Mouse (Mus musculus): ENCODE data around the gene Il1a. TPM values are rescaled to one million over a fixed set of nuclear protein-coding genes. Genes with fewer than 3 reads are reported as not detected.

Gene Il1a
- polyA plus RNA-seq (2012; rRNA removed): 1.8 and 2.5 TPM in 2 replicates
- 3.4 and 4.6 TPM in 2 replicates for polyA plus RNA-seq (2014; fragmentation: Nextera tagmentation; extraction: Ambion mirVana)

GRCm38 (mm10) chr2:129309836-129310235, at the start of gene Il1a:
Il1a (minus strand) TSS chr2:129309972.
- Histone ChIP-seq H3K4me1 (replicated peaks; ENCODE audit: control insufficient read depth in 2 of 2, insufficient read depth in 2 of 2, low read length in 1 of 2) (0 out of 4 replicates have a peak, but pooled peaks cover 0 to 2% of the 10 kb centered on the region in 2 experiments), H3K4me3 (ENCODE audit: insufficient read depth in 1 of 2, low read depth in 2 of 2, low read length in 2 of 2) (no peak within 1 kb of the TSS), H3K9me3 (ENCODE audit: control insufficient read depth, low read length) (no peaks in the 10 kb centered on the region), H3K27me3 (ENCODE audit: control insufficient read depth, insufficient read depth, low read length) (no peaks in the 10 kb centered on the region; the same call in 1 of the 2 replicates), H3K4me2 (ENCODE audit: low read depth) (no peak within 1 kb of the TSS), H3K27ac (no peak within 1 kb of the TSS), H3K9ac (replicated peaks) (no peak within 1 kb of the TSS), H3K36me3 (replicated peaks; ENCODE audit: control insufficient read depth, insufficient read depth, low read depth) (no peaks in the 10 kb centered on the region)
- DNase-seq (ENCODE audit: low read depth in 3 of 3, low spot score in 3 of 3) (no peak), ATAC-seq (ENCODE audit: insufficient read depth) (no peak)
- TF ChIP-seq CTCF (IDR thresholded peaks at IDR 0.05; ENCODE audit: low read depth) (no peak), EP300 (IDR thresholded peaks at IDR 0.05; ENCODE audit: low read depth) (no peak)
- 51% methylated on average over 7 of the region's 7 CpGs for WGBS (ENCODE audit: insufficient replicate concordance)

DNA sequence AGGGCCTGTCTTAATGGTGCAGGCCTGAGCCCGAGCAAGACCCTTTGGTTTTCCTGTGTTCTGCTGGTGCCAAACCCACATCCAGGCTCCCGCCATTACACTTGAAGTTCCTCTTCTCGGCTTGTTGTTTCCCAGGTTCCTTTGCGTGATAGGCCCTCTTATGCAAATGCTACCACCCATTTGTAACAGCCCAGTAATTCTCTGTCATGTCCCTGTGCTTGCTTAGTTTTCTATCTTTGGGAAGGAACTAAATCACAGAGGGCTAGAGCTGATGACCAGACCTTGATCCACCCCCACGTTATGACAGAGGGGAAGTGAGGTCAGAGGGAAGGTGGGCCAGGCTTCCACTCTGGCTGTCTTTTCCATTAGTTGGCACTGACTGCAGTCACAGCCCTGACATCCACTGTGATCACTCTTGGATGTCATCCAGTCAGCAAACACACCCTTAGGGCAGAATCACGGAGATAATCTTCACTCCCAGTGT, 28.4 kb upstream of the Il1a start:
- no peak for ATAC-seq (ENCODE audit: insufficient read depth)
- H3K27me3 ChIP-seq (ENCODE audit: control insufficient read depth, insufficient read depth, low read length): no peaks in the 10 kb centered on the region

GRCm38 (mm10) chr2:129333471-129333870, 23.7 kb upstream of the Il1a start:
- no peak for TF ChIP-seq CTCF (IDR thresholded peaks at IDR 0.05; ENCODE audit: low read depth)
- no peak for TF ChIP-seq EP300 (IDR thresholded peaks at IDR 0.05; ENCODE audit: low read depth)
- Histone ChIP-seq H3K4me3 (ENCODE audit: insufficient read depth in 1 of 2, low read depth in 2 of 2, low read length in 2 of 2) (no peak overlapping the region), H3K27ac (no peak overlapping the region), H3K4me1 (replicated peaks; ENCODE audit: control insufficient read depth in 2 of 2, insufficient read depth in 2 of 2, low read length in 1 of 2) (peaks cover 0 to 8% of the 10 kb centered on the region in 2 experiments; a peak in 2 of 4 replicates), H3K27me3 (ENCODE audit: control insufficient read depth, insufficient read depth, low read length) (no peaks in the 10 kb centered on the region), H3K36me3 (replicated peaks; ENCODE audit: control insufficient read depth, insufficient read depth, low read depth) (no peaks in the 10 kb centered on the region), H3K4me2 (ENCODE audit: low read depth) (no peak overlapping the region), H3K9me3 (ENCODE audit: control insufficient read depth, low read length) (no peaks in the 10 kb centered on the region), H3K9ac (replicated peaks) (no peak overlapping the region)
- DNase-seq (ENCODE audit: low read depth in 3 of 3, low spot score in 3 of 3): no peak
- no peak for ATAC-seq (ENCODE audit: insufficient read depth)
- WGBS (ENCODE audit: insufficient replicate concordance): 51% methylated on average over 4 of the region's 4 CpGs

More for the DNA sequence above, 28.4 kb upstream of the Il1a start:
- H3K36me3 ChIP-seq (replicated peaks; ENCODE audit: control insufficient read depth, insufficient read depth, low read depth): no peaks in the 10 kb centered on the region
- H3K4me1 ChIP-seq (replicated peaks; ENCODE audit: control insufficient read depth in 2 of 2, insufficient read depth in 2 of 2, low read length in 1 of 2): peaks cover 0 to 2% of the 10 kb centered on the region in 2 experiments; a peak in 2 of 4 replicates
- H3K9ac ChIP-seq (replicated peaks): no peak overlapping the region
- WGBS (ENCODE audit: insufficient replicate concordance): 38% methylated on average over 6 of the region's 6 CpGs
- no peak overlapping the region for H3K4me2 ChIP-seq (ENCODE audit: low read depth)
- TF ChIP-seq EP300 (IDR thresholded peaks at IDR 0.05; ENCODE audit: low read depth) (no peak), CTCF (IDR thresholded peaks at IDR 0.05; ENCODE audit: low read depth) (no peak)
- no peaks in the 10 kb centered on the region for H3K9me3 ChIP-seq (ENCODE audit: control insufficient read depth, low read length)
- no peak for DNase-seq (ENCODE audit: low read depth in 3 of 3, low spot score in 3 of 3)
- H3K4me3 ChIP-seq (ENCODE audit: insufficient read depth in 1 of 2, low read depth in 2 of 2, low read length in 2 of 2): no peak overlapping the region
- no peak overlapping the region for H3K27ac ChIP-seq

DNA sequence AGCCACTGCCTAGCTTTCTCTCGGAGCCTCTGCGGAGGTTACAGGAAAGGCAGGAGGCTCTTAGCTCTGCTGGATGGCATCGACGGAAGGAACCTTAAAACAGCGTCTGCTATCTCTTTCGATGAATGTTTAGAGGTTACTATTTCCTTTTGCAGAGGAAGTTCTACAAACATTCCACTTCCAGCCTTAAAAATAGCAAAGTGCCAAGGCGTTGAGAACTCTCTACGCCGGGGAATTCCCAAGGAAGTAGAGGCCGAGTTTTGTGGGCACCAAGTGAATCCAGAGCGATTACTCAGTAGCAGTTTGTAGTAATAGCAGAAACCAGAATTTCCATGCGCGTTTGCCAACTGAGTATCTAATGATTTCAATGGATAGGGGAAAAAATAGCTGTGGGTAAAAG, 20.8 kb upstream of the Il1a start:
- Histone ChIP-seq H3K9ac (replicated peaks) (no peak overlapping the region), H3K4me3 (ENCODE audit: insufficient read depth in 1 of 2, low read depth in 2 of 2, low read length in 2 of 2) (no peak overlapping the region), H3K4me1 (replicated peaks; ENCODE audit: control insufficient read depth in 2 of 2, insufficient read depth in 2 of 2, low read length in 1 of 2) (peaks cover 0 to 5% of the 10 kb centered on the region in 2 experiments; a peak in 1 of 4 replicates), H3K36me3 (replicated peaks; ENCODE audit: control insufficient read depth, insufficient read depth, low read depth) (no peaks in the 10 kb centered on the region), H3K27me3 (ENCODE audit: control insufficient read depth, insufficient read depth, low read length) (no peaks in the 10 kb centered on the region), H3K27ac (no peak overlapping the region), H3K4me2 (ENCODE audit: low read depth) (no peak overlapping the region), H3K9me3 (ENCODE audit: control insufficient read depth, low read length) (no peaks in the 10 kb centered on the region)
- WGBS (ENCODE audit: insufficient replicate concordance): 17% methylated on average over 13 of the region's 13 CpGs
- ATAC-seq (ENCODE audit: insufficient read depth): no peak
- no peak for DNase-seq (ENCODE audit: low read depth in 3 of 3, low spot score in 3 of 3)
- TF ChIP-seq EP300 (IDR thresholded peaks at IDR 0.05; ENCODE audit: low read depth): no peak
- no peak for TF ChIP-seq CTCF (IDR thresholded peaks at IDR 0.05; ENCODE audit: low read depth)

DNA sequence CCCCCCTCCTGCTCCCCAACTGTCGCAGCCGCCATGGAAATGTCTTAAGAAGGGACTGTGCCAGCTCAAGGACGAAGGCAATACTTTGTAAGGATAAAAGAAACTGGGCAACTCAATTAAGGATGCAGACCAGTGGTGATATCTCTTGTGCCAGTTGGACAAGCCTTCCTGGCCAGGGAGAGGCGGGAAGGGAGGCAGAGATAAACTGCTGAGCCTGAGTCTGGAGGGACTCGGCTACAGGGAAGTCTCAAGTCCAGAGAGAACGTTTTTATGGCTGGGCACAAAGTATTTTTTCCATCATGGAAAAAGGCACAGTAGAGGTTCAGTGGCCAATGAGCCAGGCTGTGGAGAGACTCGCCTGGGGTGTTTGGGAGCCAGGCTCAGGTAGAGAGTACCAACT, 20.3 kb upstream of the Il1a start:
- DNase-seq (ENCODE audit: low read depth in 3 of 3, low spot score in 3 of 3) (no peak), ATAC-seq (ENCODE audit: insufficient read depth) (no peak)
- TF ChIP-seq EP300 (IDR thresholded peaks at IDR 0.05; ENCODE audit: low read depth) (no peak), CTCF (IDR thresholded peaks at IDR 0.05; ENCODE audit: low read depth) (no peak)
- no peak overlapping the region for H3K27ac ChIP-seq
- no peak overlapping the region for H3K4me2 ChIP-seq (ENCODE audit: low read depth)
- H3K4me3 ChIP-seq (ENCODE audit: insufficient read depth in 1 of 2, low read depth in 2 of 2, low read length in 2 of 2): no peak overlapping the region
- no peak overlapping the region for H3K9ac ChIP-seq (replicated peaks)
- no peaks in the 10 kb centered on the region for H3K27me3 ChIP-seq (ENCODE audit: control insufficient read depth, insufficient read depth, low read length)
- no peaks in the 10 kb centered on the region for H3K9me3 ChIP-seq (ENCODE audit: control insufficient read depth, low read length)
- no peaks in the 10 kb centered on the region for H3K36me3 ChIP-seq (replicated peaks; ENCODE audit: control insufficient read depth, insufficient read depth, low read depth)
- peaks cover 0 to 5% of the 10 kb centered on the region in 2 experiments; a peak in 1 of 4 replicates for H3K4me1 ChIP-seq (replicated peaks; ENCODE audit: control insufficient read depth in 2 of 2, insufficient read depth in 2 of 2, low read length in 1 of 2)
- 23% methylated on average over 7 of the region's 7 CpGs for whole genome bisulfite sequencing (ENCODE audit: insufficient replicate concordance)
